Mouse (Mus musculus): Measurements from ENCODE around the gene Tenm2. TPM values are rescaled to one million over a fixed set of nuclear protein-coding genes. Genes with fewer than 3 reads are reported as not detected.

The Tenm2 gene
- total RNA-seq, 2 experiments from 2014 or later, result 0.62 to 0.76 TPM

- intact Hi-C loops (cut with DNase I; ENCODE audit: low total_unique reads), result loop anchor here (5.0 kb wide), 2 partner anchors 305 to 485 kb away; no protein-coding TSS in a partner anchor
- DNase-seq, result no peak
Observed at GRCm38 (mm10) chr11:36527509-36527908, 708.3 kb downstream of the Tenm2 start.

GRCm38 (mm10) chr11:36526381-36526780 is 709.4 kb downstream of the Tenm2 start:
- intact Hi-C loops (cut with DNase I; ENCODE audit: low total_unique reads), result loop anchor here (5.0 kb wide), 2 partner anchors 304 to 484 kb away; no protein-coding TSS in a partner anchor

GRCm38 (mm10) chr11:36512468-36512867 is 723.3 kb downstream of the Tenm2 start:
- intact Hi-C loops (cut with DNase I; ENCODE audit: low total_unique reads), result no loop called here
- DNase-seq, result no peak

More at GRCm38 (mm10) chr11:36526381-36526780, 709.4 kb downstream of the Tenm2 start:
- peak; percentile 58 for DNase-seq

GRCm38 (mm10) chr11:36508312-36508711 is 727.5 kb downstream of the Tenm2 start:
- no peak for DNase-seq
- intact Hi-C loops (cut with DNase I; ENCODE audit: low total_unique reads), result no loop called here

- no peak for DNase-seq
- intact Hi-C loops (cut with DNase I; ENCODE audit: low total_unique reads), result no loop called here
Observed at GRCm38 (mm10) chr11:36494898-36495548, 740.7 kb downstream of the Tenm2 start.

GRCm38 (mm10) chr11:36492274-36492673 is 743.5 kb downstream of the Tenm2 start:
- no peak for DNase-seq
- intact Hi-C loops (cut with DNase I; ENCODE audit: low total_unique reads), result no loop called here

GRCm38 (mm10) chr11:36490085-36490484 is 745.7 kb downstream of the Tenm2 start:
- no peak for DNase-seq
- intact Hi-C loops (cut with DNase I; ENCODE audit: low total_unique reads), result no loop called here

GRCm38 (mm10) chr11:36488666-36489065 is 747.1 kb downstream of the Tenm2 start:
- intact Hi-C loops (cut with DNase I; ENCODE audit: low total_unique reads), result no loop called here
- DNase-seq, result no peak

GRCm38 (mm10) chr11:36486092-36486491 is 749.7 kb downstream of the Tenm2 start:
- DNase-seq, result no peak
- intact Hi-C loops (cut with DNase I; ENCODE audit: low total_unique reads), result no loop called here

GRCm38 (mm10) chr11:36484466-36485069 is 751.2 kb downstream of the Tenm2 start:
- intact Hi-C loops (cut with DNase I; ENCODE audit: low total_unique reads), result no loop called here
- DNase-seq, result no peak

GRCm38 (mm10) chr11:36482136-36482535 is 753.6 kb downstream of the Tenm2 start:
- intact Hi-C loops (cut with DNase I; ENCODE audit: low total_unique reads), result no loop called here
- DNase-seq, result no peak

- DNase-seq, result no peak
- intact Hi-C loops (cut with DNase I; ENCODE audit: low total_unique reads), result no loop called here
Observed at GRCm38 (mm10) chr11:36481524-36481923, 754.2 kb downstream of the Tenm2 start.

- intact Hi-C loops (cut with DNase I; ENCODE audit: low total_unique reads), result no loop called here
- DNase-seq, result no peak
Observed at GRCm38 (mm10) chr11:36481086-36481485, 754.7 kb downstream of the Tenm2 start.

GRCm38 (mm10) chr11:36469811-36470551 is 765.8 kb downstream of the Tenm2 start:
- no peak for DNase-seq
- intact Hi-C loops (cut with DNase I; ENCODE audit: low total_unique reads), result no loop called here

GRCm38 (mm10) chr11:36458451-36458850 is 777.3 kb downstream of the Tenm2 start:
- DNase-seq, result no peak
- intact Hi-C loops (cut with DNase I; ENCODE audit: low total_unique reads), result no loop called here

- intact Hi-C loops (cut with DNase I; ENCODE audit: low total_unique reads), result no loop called here
- no peak for DNase-seq
Observed at GRCm38 (mm10) chr11:36454076-36454475, 781.7 kb downstream of the Tenm2 start.

- intact Hi-C loops (cut with DNase I; ENCODE audit: low total_unique reads), result no loop called here
- DNase-seq, result no peak
Observed at GRCm38 (mm10) chr11:36452436-36452835, 783.3 kb downstream of the Tenm2 start.

- intact Hi-C loops (cut with DNase I; ENCODE audit: low total_unique reads), result no loop called here
Observed at GRCm38 (mm10) chr11:36446351-36446750, 789.4 kb downstream of the Tenm2 start.

GRCm38 (mm10) chr11:36443821-36444220 is 791.9 kb downstream of the Tenm2 start:
- intact Hi-C loops (cut with DNase I; ENCODE audit: low total_unique reads), result no loop called here
- no peak for DNase-seq

More at GRCm38 (mm10) chr11:36446351-36446750, 789.4 kb downstream of the Tenm2 start:
- DNase-seq, result no peak

- DNase-seq, result no peak
- intact Hi-C loops (cut with DNase I; ENCODE audit: low total_unique reads), result no loop called here
Observed at GRCm38 (mm10) chr11:36441801-36442200, 794.0 kb downstream of the Tenm2 start.

All from gastrocnemius, postnatal 14 days (tissue).